Mouse (Mus musculus): Measurements from ENCODE around the gene Lemd2. TPM values are rescaled to one million over a fixed set of nuclear protein-coding genes. Genes with fewer than 3 reads are reported as not detected.

Gene Lemd2
- polyA plus RNA-seq, 1 experiment, result 86.6 TPM

DNA sequence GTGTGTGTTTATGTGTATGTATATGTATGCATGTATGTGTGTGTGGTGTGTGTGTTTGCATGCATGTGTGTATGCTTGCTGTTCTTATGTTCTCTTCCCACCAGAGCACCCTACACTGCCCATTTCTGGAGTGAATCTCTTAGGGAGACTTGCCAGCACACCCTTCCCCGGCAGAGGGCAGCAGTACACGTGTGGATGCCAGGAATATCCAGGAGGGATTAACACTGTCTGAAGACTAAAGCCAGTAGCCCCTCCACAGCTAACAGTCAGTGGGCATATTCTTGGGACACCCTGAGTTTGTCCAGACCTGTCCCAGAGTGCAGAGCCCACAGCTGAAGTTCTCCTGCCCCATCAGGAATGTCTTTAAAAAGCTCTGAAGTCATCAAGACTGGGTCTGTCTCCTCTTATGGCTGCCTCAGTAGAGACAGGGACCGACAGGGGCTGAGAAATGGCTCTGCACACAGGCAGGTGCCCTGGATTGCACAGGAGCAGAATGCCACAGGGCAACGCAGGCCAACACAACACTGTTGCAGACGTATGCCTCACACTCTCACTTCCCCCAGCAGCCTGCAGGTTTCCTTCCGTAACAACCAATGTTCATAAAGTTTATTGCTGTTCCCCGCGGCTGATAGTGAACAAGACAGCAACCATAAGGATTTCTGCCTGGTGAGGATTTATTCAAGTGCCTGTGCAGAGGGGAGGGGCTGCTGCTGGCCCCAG, 39.1 kb downstream of the Lemd2 start:
- no peak overlapping the region for H3K27ac ChIP-seq (ENCODE audit: insufficient read depth, low read length)
- no peaks in the 10 kb centered on the region for H3K4me1 ChIP-seq (ENCODE audit: control insufficient read depth, insufficient read depth, insufficient read length)
- WGBS, result 45% methylated on average over 8 of the region's 8 CpGs
- DNase-seq (ENCODE audit: low read depth in 1 of 2, low spot score in 2 of 2), result no peak
- TF ChIP-seq POLR2A (IDR thresholded peaks at IDR 0.05; ENCODE audit: low read depth, low read length) (no peak), CTCF (IDR thresholded peaks at IDR 0.05; ENCODE audit: extremely low read depth, insufficient read depth, insufficient read length, insufficient replicate concordance) (peak; percentile 5; the same call in 1 of the 2 replicates)
- no peak overlapping the region for H3K4me3 ChIP-seq (ENCODE audit: extremely low read depth, insufficient read depth, insufficient read length)
- no peaks in the 10 kb centered on the region for H3K27me3 ChIP-seq (ENCODE audit: control insufficient read depth, insufficient read depth, low read length)
- no peaks in the 10 kb centered on the region for H3K36me3 ChIP-seq (ENCODE audit: control insufficient read depth, insufficient read depth, low read length)

DNA sequence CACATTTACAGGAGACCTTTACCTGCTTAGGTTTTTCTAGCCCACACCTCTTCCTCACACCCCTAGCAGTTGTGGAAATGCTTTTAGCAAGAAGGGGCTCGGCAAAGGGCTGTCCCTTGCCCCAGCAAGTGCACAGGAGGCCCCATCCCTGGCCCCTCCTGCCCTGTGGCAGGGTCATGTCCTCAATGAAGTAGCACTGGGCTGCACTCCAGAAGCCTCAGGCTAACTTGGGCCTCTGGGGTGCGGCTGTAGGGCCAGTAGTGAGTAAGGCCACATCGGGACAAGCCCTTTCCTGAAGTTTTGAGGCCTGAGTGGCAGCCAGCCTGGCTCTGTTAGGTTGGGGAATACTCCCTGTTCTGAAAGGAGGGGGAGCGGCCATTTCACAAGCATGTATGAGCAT, 43.4 kb downstream of the Lemd2 start:
- DNase-seq (ENCODE audit: low read depth in 1 of 2, low spot score in 2 of 2), result no peak
- H3K27me3 ChIP-seq (ENCODE audit: control insufficient read depth, insufficient read depth, low read length), result no peaks in the 10 kb centered on the region
- 71% methylated on average over 4 of the region's 4 CpGs for WGBS
- no peak overlapping the region for H3K4me3 ChIP-seq (ENCODE audit: extremely low read depth, insufficient read depth, insufficient read length)
- TF ChIP-seq CTCF (IDR thresholded peaks at IDR 0.05; ENCODE audit: extremely low read depth, insufficient read depth, insufficient read length, insufficient replicate concordance), result no peak
- TF ChIP-seq POLR2A (IDR thresholded peaks at IDR 0.05; ENCODE audit: low read depth, low read length), result no peak
- no peaks in the 10 kb centered on the region for H3K4me1 ChIP-seq (ENCODE audit: control insufficient read depth, insufficient read depth, insufficient read length)
- H3K27ac ChIP-seq (ENCODE audit: insufficient read depth, low read length), result no peak overlapping the region
- no peaks in the 10 kb centered on the region for H3K36me3 ChIP-seq (ENCODE audit: control insufficient read depth, insufficient read depth, low read length)

DNA sequence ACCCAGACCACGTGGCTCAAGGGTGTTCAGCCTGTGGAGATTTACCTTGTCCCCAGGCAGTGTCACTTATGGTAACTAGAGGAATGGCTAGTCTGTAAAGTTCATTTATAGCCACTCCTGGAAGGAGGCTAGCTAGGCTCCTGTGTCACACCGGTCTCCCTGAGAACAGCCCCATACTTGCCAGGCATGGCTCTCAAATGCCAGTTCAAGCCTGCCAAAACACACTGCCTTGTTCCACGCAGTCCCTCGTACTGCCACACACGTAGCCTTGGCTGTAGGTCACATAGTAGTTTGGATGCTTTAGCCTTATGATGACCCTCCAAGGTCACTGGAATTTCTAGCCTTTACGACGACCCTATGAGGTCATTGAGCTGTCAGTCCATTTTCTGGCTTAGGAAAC, 45.1 kb downstream of the Lemd2 start:
- no peak overlapping the region for H3K4me3 ChIP-seq (ENCODE audit: extremely low read depth, insufficient read depth, insufficient read length)
- H3K36me3 ChIP-seq (ENCODE audit: control insufficient read depth, insufficient read depth, low read length), result no peaks in the 10 kb centered on the region
- H3K27ac ChIP-seq (ENCODE audit: insufficient read depth, low read length), result no peak overlapping the region
- H3K27me3 ChIP-seq (ENCODE audit: control insufficient read depth, insufficient read depth, low read length), result no peaks in the 10 kb centered on the region
- no peak for DNase-seq (ENCODE audit: low read depth in 1 of 2, low spot score in 2 of 2)
- 84% methylated on average over 7 of the region's 7 CpGs for WGBS
- no peaks in the 10 kb centered on the region for H3K4me1 ChIP-seq (ENCODE audit: control insufficient read depth, insufficient read depth, insufficient read length)
- TF ChIP-seq POLR2A (IDR thresholded peaks at IDR 0.05; ENCODE audit: low read depth, low read length), result no peak
- no peak for TF ChIP-seq CTCF (IDR thresholded peaks at IDR 0.05; ENCODE audit: extremely low read depth, insufficient read depth, insufficient read length, insufficient replicate concordance)

DNA sequence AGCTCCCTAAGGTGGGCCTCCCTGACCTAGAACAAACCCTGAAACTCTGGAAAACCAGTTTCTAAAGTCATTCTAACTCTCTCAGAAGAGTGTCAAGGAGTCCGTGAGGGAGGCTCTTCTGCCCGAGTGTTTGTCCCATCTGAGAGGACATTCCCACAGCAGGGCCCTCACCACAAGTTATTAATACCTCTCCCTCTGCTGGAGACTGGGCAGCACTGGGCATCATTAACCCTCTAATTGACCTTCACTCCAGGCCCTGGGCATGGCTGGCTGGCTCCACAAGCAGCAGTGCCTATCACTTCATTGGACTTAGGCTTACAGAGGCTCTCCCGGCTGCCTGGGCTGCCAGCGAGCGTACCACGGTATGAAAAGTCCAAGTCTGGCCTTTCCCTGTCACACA, 45.8 kb downstream of the Lemd2 start:
- Histone ChIP-seq H3K36me3 (ENCODE audit: control insufficient read depth, insufficient read depth, low read length) (no peaks in the 10 kb centered on the region), H3K27ac (ENCODE audit: insufficient read depth, low read length) (no peak overlapping the region), H3K27me3 (ENCODE audit: control insufficient read depth, insufficient read depth, low read length) (no peaks in the 10 kb centered on the region), H3K4me3 (ENCODE audit: extremely low read depth, insufficient read depth, insufficient read length) (no peak overlapping the region), H3K4me1 (ENCODE audit: control insufficient read depth, insufficient read depth, insufficient read length) (no peaks in the 10 kb centered on the region)
- WGBS, result 91% methylated on average over 6 of the region's 6 CpGs
- no peak for DNase-seq (ENCODE audit: low read depth in 1 of 2, low spot score in 2 of 2)
- TF ChIP-seq CTCF (IDR thresholded peaks at IDR 0.05; ENCODE audit: extremely low read depth, insufficient read depth, insufficient read length, insufficient replicate concordance) (no peak), POLR2A (IDR thresholded peaks at IDR 0.05; ENCODE audit: low read depth, low read length) (no peak)

DNA sequence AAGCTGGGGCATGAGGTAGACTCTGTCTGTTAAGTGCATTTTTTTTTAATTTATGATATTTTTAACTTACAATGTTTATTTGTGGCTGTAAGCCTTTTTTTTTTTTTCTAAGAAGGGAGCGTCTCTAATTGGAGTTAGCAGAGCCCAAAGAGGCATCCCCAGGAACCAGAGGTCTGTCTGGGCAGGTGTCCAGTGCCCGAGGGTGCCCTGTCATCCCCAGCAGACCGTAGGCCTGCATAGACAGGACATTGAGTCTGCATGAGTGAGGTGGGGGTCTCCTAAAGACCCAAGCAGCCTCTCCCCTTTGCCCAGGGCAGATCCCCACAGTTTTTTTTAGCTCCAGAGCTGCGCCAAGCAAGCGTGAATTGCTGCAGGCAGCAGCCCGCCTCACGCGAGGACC, 48.5 kb downstream of the Lemd2 start:
- no peak overlapping the region for H3K27ac ChIP-seq (ENCODE audit: insufficient read depth, low read length)
- no peak overlapping the region for H3K4me3 ChIP-seq (ENCODE audit: extremely low read depth, insufficient read depth, insufficient read length)
- WGBS, result 91% methylated on average over 8 of the region's 8 CpGs
- DNase-seq (ENCODE audit: low read depth in 1 of 2, low spot score in 2 of 2), result no peak
- H3K36me3 ChIP-seq (ENCODE audit: control insufficient read depth, insufficient read depth, low read length), result no peaks in the 10 kb centered on the region
- H3K4me1 ChIP-seq (ENCODE audit: control insufficient read depth, insufficient read depth, insufficient read length), result no peaks in the 10 kb centered on the region
- TF ChIP-seq CTCF (IDR thresholded peaks at IDR 0.05; ENCODE audit: extremely low read depth, insufficient read depth, insufficient read length, insufficient replicate concordance), result no peak
- no peak for TF ChIP-seq POLR2A (IDR thresholded peaks at IDR 0.05; ENCODE audit: low read depth, low read length)
- no peaks in the 10 kb centered on the region for H3K27me3 ChIP-seq (ENCODE audit: control insufficient read depth, insufficient read depth, low read length)

DNA sequence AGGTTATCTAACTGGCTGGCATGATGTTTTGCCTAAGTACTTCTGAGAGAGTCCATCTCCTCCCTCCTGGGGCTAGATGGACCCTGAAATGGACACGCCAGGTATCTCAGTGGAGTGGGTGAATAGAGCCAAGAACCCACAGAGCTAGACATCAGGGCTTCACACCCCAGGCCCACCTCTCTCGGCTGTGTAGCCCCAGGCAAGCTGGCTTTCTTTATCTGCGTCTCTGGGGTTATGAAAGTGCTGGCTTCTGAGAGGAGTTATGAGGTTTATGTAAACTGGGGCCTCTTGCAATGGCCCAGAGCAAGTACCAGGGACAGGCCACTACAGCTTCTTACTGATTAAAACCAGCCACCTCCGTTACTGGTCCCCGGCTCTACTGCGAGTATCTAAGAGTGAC, 49.4 kb downstream of the Lemd2 start:
- Histone ChIP-seq H3K4me1 (ENCODE audit: control insufficient read depth, insufficient read depth, insufficient read length) (no peaks in the 10 kb centered on the region), H3K27ac (ENCODE audit: insufficient read depth, low read length) (no peak overlapping the region), H3K36me3 (ENCODE audit: control insufficient read depth, insufficient read depth, low read length) (no peaks in the 10 kb centered on the region), H3K4me3 (ENCODE audit: extremely low read depth, insufficient read depth, insufficient read length) (no peak overlapping the region), H3K27me3 (ENCODE audit: control insufficient read depth, insufficient read depth, low read length) (no peaks in the 10 kb centered on the region)
- no peak for TF ChIP-seq CTCF (IDR thresholded peaks at IDR 0.05; ENCODE audit: extremely low read depth, insufficient read depth, insufficient read length, insufficient replicate concordance)
- no peak for TF ChIP-seq POLR2A (IDR thresholded peaks at IDR 0.05; ENCODE audit: low read depth, low read length)
- WGBS, result 91% methylated on average over 6 of the region's 6 CpGs
- no peak for DNase-seq (ENCODE audit: low read depth in 1 of 2, low spot score in 2 of 2)

DNA sequence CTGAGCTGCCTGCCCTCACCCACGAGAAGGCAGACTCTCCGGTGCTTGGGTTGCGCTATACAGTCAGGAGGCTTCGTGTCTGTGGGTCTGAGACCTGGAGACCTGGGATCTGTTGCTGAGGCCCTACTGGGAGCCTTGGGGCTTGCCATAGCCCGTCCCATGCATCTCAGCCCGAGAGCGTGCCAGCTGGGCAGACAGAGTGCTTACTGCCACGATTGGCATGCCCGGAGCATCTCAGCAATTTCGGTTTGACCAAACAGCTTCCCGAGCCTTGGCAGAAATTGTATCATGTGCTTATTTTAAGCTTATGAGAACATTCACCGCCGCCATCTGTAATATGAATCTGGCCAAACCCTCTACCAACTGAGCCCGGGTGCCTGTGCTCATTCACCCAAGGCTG, 50.0 kb downstream of the Lemd2 start:
- Histone ChIP-seq H3K4me1 (ENCODE audit: control insufficient read depth, insufficient read depth, insufficient read length) (no peaks in the 10 kb centered on the region), H3K27ac (ENCODE audit: insufficient read depth, low read length) (no peak overlapping the region), H3K36me3 (ENCODE audit: control insufficient read depth, insufficient read depth, low read length) (no peaks in the 10 kb centered on the region), H3K4me3 (ENCODE audit: extremely low read depth, insufficient read depth, insufficient read length) (no peak overlapping the region), H3K27me3 (ENCODE audit: control insufficient read depth, insufficient read depth, low read length) (no peaks in the 10 kb centered on the region)
- no peak for TF ChIP-seq POLR2A (IDR thresholded peaks at IDR 0.05; ENCODE audit: low read depth, low read length)
- no peak for TF ChIP-seq CTCF (IDR thresholded peaks at IDR 0.05; ENCODE audit: extremely low read depth, insufficient read depth, insufficient read length, insufficient replicate concordance)
- DNase-seq (ENCODE audit: low read depth in 1 of 2, low spot score in 2 of 2), result no peak
- WGBS, result 95% methylated on average over 14 of the region's 14 CpGs
